Mouse (Mus musculus) embryonic facial prominence, embryonic 10.5 days (tissue): ENCODE measurements around the gene 1810046K07Rik. TPM values are rescaled to one million over a fixed set of nuclear protein-coding genes. Genes with fewer than 3 reads are reported as not detected.

ENCODE experiments used
- DNase-seq: peaks from one replicate; pipeline ENCODE4 v3.0.0-alpha.2; 2017; ENCODE audit warnings: low spot score
- H3K27ac ChIP-seq: fragments of 300-500 bp; sonication (generic); replicated peaks from 2 replicates; pipeline ENCODE4 v1.5.1; 2016; ENCODE audit warnings: mild to moderate bottlenecking
- H3K27me3 ChIP-seq: fragments of 300-500 bp; sonication (generic); replicated peaks from 2 replicates; pipeline ENCODE4 v1.6.1; 2016; ENCODE audit warnings: low read depth, mild to moderate bottlenecking; ENCODE audit not compliant: poor library complexity, severe bottlenecking
- H3K36me3 ChIP-seq: fragments of 300-500 bp; sonication (generic); replicated peaks from 2 replicates; pipeline ENCODE4 v1.6.1; 2016; ENCODE audit warnings: mild to moderate bottlenecking, moderate library complexity
- H3K4me1 ChIP-seq: fragments of 300-500 bp; sonication (generic); 2 replicates; pipeline ENCODE4 v1.6.1; 2016
- H3K4me3 ChIP-seq: fragments of 300-500 bp; sonication (generic); 2 replicates; pipeline ENCODE4 v1.5.1; 2016; ENCODE audit warnings: mild to moderate bottlenecking, moderate library complexity
- H3K9me3 ChIP-seq: fragments of 300-500 bp; sonication (generic); 2 replicates; pipeline ENCODE4 v1.6.1; 2016; ENCODE audit warnings: mild to moderate bottlenecking
- WGBS: fragments of 180-500 bp; shearing (Covaris S2); methylation state at CpG from one replicate; pipeline ENCODE4 v1.1.7; 2016; 5-methylcytosine and 5-hydroxymethylcytosine counted together
- polyA plus RNA-seq: library from polyadenylated mRNA; unstranded; fragments of >200 nt; fragmentation: Nextera tagmentation; extraction: Ambion mirVana; gene quantifications from 2 replicates; pipeline ENCODE4 v1.2.1, GENCODE M21; 2016

1810046K07Rik gene
- polyA plus RNA-seq: not detected in 2 replicates

- DNase-seq: no peak
- Histone ChIP-seq H3K36me3 (no peaks in the 10 kb centered on the region), H3K4me1 (no peaks in the 10 kb centered on the region), H3K9me3 (no peaks in the 10 kb centered on the region), H3K4me3 (no peak within 1 kb of the TSS), H3K27me3 (no peaks in the 10 kb centered on the region), H3K27ac (no peak within 1 kb of the TSS)
- WGBS: 89% methylated on average over 3 of the region's 3 CpGs
These were observed at the start of gene 1810046K07Rik for GRCm38 (mm10) chr9:51328731-51329130. Gene 1810046K07Rik (minus strand): TSS chr9:51328917.

DNA sequence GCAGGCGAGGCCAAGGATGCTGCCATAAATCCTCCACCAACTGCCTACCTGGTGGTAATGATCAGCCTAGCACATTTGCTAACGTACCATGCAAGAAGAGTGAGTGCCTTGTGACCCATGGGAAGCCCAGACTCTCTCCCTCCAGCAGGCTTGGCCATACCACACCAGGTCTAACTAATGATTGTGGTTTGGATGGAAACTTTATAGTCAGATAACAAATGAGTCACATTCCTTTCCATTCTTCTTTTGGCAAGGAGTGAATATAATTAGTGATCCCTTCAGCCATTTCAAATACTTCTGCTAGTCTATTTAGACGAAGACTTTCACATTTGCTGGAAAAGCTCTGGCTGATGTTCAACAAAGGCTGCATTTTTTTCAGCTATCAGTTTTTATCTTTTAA is 40.8 kb upstream of the 1810046K07Rik start:
- no peaks in the 10 kb centered on the region for H3K9me3 ChIP-seq
- no peaks in the 10 kb centered on the region for H3K4me1 ChIP-seq
- no peaks in the 10 kb centered on the region for H3K36me3 ChIP-seq
- H3K4me3 ChIP-seq: no peak overlapping the region
- DNase-seq: no peak
- H3K27ac ChIP-seq: no peak overlapping the region
- WGBS: 83% methylated on average over 3 of the region's 3 CpGs
- no peaks in the 10 kb centered on the region for H3K27me3 ChIP-seq

DNA sequence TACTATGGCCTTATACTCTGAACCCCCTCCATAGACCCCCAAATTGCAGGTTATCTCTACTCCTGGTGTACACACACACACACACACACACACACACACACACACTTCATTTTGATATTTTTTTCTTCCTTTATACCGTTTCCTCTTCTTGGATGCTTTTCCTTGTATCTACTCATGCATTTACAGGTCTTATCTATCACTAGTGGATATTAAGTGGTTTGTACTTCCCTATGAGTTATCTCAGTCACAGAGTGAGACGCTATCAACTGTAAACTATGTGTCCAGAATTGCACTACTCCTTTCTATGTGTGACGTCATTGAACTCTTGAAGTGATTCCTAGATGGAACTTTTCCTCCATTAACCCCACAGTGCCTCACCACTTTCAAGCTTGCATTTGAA is 38.4 kb upstream of the 1810046K07Rik start:
- H3K4me1 ChIP-seq: no peaks in the 10 kb centered on the region
- H3K4me3 ChIP-seq: no peak overlapping the region
- 89% methylated on average over 3 of the region's 3 CpGs for WGBS
- H3K27ac ChIP-seq: no peak overlapping the region
- H3K9me3 ChIP-seq: no peaks in the 10 kb centered on the region
- H3K36me3 ChIP-seq: no peaks in the 10 kb centered on the region
- no peak for DNase-seq
- no peaks in the 10 kb centered on the region for H3K27me3 ChIP-seq

DNA sequence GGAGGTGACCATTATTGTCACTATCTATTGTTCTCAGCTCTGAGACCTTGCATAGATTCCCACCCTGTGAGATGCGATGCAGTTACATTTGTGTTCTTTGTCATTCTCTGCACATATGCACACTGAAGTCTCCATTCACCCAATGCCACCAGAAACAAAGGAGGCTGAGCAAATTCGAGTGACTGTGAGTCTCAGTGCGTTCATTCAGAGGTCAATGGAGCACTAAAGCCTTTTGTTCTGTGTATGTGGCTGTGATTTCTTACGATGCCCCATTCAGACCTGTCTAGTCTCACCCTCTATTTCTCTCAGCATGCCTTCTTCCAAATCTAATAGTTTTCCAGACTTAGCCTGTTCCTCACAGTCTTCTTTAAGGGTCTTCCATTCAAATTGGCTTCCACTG is 35.3 kb upstream of the 1810046K07Rik start:
- WGBS: 53% methylated on average over 4 of the region's 4 CpGs
- Histone ChIP-seq H3K4me3 (no peak overlapping the region), H3K27me3 (no peaks in the 10 kb centered on the region), H3K9me3 (no peaks in the 10 kb centered on the region), H3K27ac (no peak overlapping the region), H3K36me3 (no peaks in the 10 kb centered on the region), H3K4me1 (no peaks in the 10 kb centered on the region)
- DNase-seq: no peak

DNA sequence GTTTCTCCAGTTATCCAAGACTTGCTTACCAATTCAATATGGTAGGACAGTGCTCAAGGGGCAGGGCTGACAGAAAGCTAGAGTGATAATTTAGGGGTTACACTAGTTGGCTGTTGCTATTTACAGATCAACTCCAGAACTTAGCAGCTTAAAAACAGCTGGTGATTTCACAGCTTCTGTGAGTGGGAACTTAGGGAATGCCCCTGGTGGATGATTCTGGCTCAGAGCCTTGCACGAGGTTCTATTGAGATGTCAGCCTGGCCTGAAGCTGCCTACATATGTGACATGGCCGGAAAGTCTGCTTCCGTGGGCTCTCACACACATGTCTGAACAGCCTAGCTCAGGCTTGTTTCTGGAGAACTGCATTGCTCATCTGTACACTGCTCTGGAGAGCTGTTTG is 24.8 kb upstream of the 1810046K07Rik start:
- H3K27me3 ChIP-seq: 0 out of 2 replicates have a peak, but pooled peaks cover 3% of the 10 kb centered on the region
- no peak overlapping the region for H3K4me3 ChIP-seq
- no peaks in the 10 kb centered on the region for H3K9me3 ChIP-seq
- no peak for DNase-seq
- H3K27ac ChIP-seq: no peak overlapping the region
- H3K36me3 ChIP-seq: no peaks in the 10 kb centered on the region
- 82% methylated on average over 3 of the region's 3 CpGs for WGBS
- no peaks in the 10 kb centered on the region for H3K4me1 ChIP-seq

- no peak for DNase-seq
- Histone ChIP-seq H3K36me3 (no peaks in the 10 kb centered on the region), H3K9me3 (no peaks in the 10 kb centered on the region), H3K27me3 (0 out of 2 replicates have a peak, but pooled peaks cover 3% of the 10 kb centered on the region), H3K4me1 (no peaks in the 10 kb centered on the region), H3K4me3 (no peak overlapping the region), H3K27ac (no peak overlapping the region)
- WGBS: 85% methylated on average over 3 of the region's 3 CpGs
These were observed 24.2 kb upstream of the 1810046K07Rik start for GRCm38 (mm10) chr9:51352896-51353295.

GRCm38 (mm10) chr9:51349422-51349821 is 20.7 kb upstream of the 1810046K07Rik start:
- no peak overlapping the region for H3K4me3 ChIP-seq
- no peak overlapping the region for H3K27ac ChIP-seq
- H3K4me1 ChIP-seq: no peaks in the 10 kb centered on the region
- 0 out of 2 replicates have a peak, but pooled peaks cover 3% of the 10 kb centered on the region for H3K27me3 ChIP-seq
- no peaks in the 10 kb centered on the region for H3K36me3 ChIP-seq
- 80% methylated on average over 5 of the region's 5 CpGs for WGBS
- no peaks in the 10 kb centered on the region for H3K9me3 ChIP-seq
- no peak for DNase-seq

DNA sequence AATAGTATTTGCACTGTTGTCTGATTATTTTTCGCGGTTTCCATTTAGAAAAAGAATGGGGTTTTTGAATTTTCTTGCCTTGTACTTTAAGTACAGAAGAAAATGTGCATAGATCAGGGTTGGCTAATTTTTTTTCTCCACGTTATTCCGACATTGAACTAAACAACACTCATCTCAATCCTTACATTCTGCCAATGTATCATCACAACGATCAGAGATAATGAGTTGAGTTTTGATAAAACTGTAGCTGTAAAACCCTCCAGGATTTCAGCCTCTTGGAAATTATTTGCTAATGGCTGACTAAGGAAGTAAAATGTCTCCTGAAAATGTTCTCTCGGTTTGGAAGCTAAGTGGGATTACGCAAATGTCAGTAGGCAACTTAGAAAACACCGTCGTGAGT is 17.1 kb upstream of the 1810046K07Rik start:
- 92% methylated on average over 9 of the region's 9 CpGs for WGBS
- no peak for DNase-seq
- Histone ChIP-seq H3K36me3 (no peaks in the 10 kb centered on the region), H3K27me3 (no peaks in the 10 kb centered on the region), H3K27ac (no peak overlapping the region), H3K4me3 (no peak overlapping the region), H3K9me3 (no peaks in the 10 kb centered on the region), H3K4me1 (no peaks in the 10 kb centered on the region)

- Histone ChIP-seq H3K27ac (no peak overlapping the region), H3K27me3 (no peaks in the 10 kb centered on the region), H3K9me3 (no peaks in the 10 kb centered on the region), H3K4me3 (no peak overlapping the region), H3K4me1 (no peaks in the 10 kb centered on the region), H3K36me3 (no peaks in the 10 kb centered on the region)
- WGBS: 30% methylated on average over 8 of the region's 8 CpGs
- peak; percentile 76 for DNase-seq
These were observed 6.7 kb upstream of the 1810046K07Rik start for GRCm38 (mm10) chr9:51335294-51336010.

GRCm38 (mm10) chr9:51331449-51332238 is 2.9 kb upstream of the 1810046K07Rik start:
- Histone ChIP-seq H3K4me1 (no peaks in the 10 kb centered on the region), H3K36me3 (no peaks in the 10 kb centered on the region), H3K27ac (no peak overlapping the region), H3K9me3 (no peaks in the 10 kb centered on the region), H3K27me3 (no peaks in the 10 kb centered on the region), H3K4me3 (no peak overlapping the region)
- DNase-seq: no peak
- WGBS: 91% methylated on average over 13 of the region's 13 CpGs

GRCm38 (mm10) chr9:51327555-51327903 is 1.2 kb downstream of the 1810046K07Rik start:
- no peak for DNase-seq
- Histone ChIP-seq H3K27ac (no peak overlapping the region), H3K9me3 (no peaks in the 10 kb centered on the region), H3K4me1 (no peaks in the 10 kb centered on the region), H3K27me3 (no peaks in the 10 kb centered on the region), H3K36me3 (no peaks in the 10 kb centered on the region), H3K4me3 (no peak overlapping the region)
- WGBS: 85% methylated on average over 5 of the region's 5 CpGs

DNA sequence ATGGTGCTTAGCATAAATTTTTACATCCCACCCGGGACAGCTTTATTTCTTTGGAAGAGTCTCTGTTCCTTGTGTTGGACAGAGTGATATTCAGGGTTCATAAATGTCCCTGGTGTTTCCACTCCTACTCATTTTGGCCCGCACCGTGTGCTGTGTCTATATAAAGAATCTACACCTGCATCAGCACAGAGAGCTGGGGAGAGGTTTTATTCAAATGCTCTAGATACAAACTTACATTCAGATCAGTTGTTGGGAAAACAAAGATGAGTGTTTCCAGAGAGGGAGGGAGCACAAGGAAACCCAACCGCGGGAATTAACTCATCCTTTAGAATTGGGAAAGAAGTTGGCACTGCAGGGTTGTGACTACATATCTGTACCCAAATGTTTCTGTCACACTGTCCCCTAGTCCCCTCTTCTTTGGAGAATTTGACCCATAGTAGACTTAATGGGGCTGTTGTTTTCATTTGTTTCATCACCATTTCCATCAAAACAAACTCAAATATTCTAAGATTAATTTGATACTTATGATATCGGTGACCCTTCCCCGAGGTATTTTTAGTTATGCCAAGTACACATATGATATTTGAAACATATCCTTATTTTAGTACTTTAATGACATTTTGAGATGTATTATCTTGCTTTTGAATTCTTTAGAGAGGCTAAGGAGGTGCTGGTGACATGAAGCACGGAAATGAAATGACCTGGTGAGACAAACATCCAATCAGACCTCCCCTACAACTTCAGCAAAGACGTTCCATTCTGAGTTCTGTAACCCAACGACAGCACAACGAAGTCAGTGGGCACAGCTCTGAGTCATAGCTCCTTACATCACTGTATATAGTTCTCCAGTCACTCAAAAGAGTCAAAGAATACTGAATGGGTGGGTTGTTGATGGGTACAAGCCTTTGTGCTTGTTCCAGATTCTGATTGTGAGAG is 1.8 kb downstream of the 1810046K07Rik start:
- WGBS: 87% methylated on average over 11 of the region's 11 CpGs
- no peaks in the 10 kb centered on the region for H3K36me3 ChIP-seq
- no peak overlapping the region for H3K27ac ChIP-seq
- H3K9me3 ChIP-seq: no peaks in the 10 kb centered on the region
- no peaks in the 10 kb centered on the region for H3K4me1 ChIP-seq
- no peaks in the 10 kb centered on the region for H3K27me3 ChIP-seq
- DNase-seq: no peak
- H3K4me3 ChIP-seq: no peak overlapping the region
